Comparison of ENCODE assay signal across 9 mouse cellular contexts in the genomic region with DNA sequence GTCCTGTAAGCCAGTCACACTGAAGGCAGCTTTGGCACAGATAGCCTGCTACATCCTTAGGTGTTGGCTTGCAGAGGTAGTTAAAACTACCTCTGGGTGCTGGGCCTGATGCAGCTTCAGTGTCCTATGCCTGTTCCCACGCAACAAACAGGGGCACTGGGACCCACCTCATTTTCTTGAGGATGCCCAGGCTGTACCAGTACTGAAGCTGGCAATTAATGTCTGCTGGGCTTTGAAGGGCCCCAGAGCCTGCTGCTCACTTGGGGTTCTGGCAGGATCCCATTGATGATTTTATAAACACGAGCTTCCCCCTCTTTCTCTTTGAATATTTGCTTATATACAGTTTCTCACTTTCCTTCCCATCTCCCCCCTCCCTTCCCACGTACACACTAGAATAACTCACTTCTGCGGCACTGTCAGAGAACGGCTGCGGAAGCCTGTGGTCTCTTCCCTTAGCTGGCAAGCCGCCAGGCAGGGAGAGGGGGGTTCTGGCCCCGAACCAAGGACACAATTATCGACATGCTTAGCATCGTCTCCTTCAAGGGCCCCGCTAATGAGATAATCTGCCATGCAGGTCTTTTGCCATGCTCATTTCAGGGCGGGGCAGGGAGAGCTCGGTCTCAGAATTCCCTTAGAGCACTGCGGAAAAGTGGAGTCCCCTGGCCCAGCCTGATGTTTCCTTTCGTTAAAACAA.
DNase-seq lines count a peak whose midpoint lies in the region; TF ChIP-seq lines count a peak whose summit lies in the region.
"Had no signal": no experiment of that assay in that cellular context is flagged by ENCODE, and none has a peak within 500 bp of the region (broad histone marks: within the 10 kb centered on the region; RNA-seq: fewer than 3 reads in every experiment).

No protein-coding gene starts in this region.

- intact Hi-C loops in left cerebral cortex, postnatal 14 days (cut with DNase I): no loop called here

- DNase-seq in cerebellum, postnatal 14 days: peak; percentile 86 to 87
- DNase-seq in cerebellum, postnatal 36 days: no peak
- DNase-seq in ovary, adult 18-20 months (ENCODE audit: low spot score): peak; percentile 28
- no peak for DNase-seq in ovary, postnatal 10 days (ENCODE audit: low spot score)
- peak; percentile 70 to 73 for DNase-seq in left cerebral cortex, postnatal 14 days (ENCODE audit: low spot score in 2 of 2)
- peak; percentile 66 for DNase-seq in right cerebral cortex, postnatal 4 days
- DNase-seq in thymus, postnatal 0 days (ENCODE audit: low spot score): no peak
- no peak for DNase-seq in cerebellum, adult 2 months

- TF ChIP-seq POLR2A in cerebellum, adult 2 months (IDR thresholded peaks at IDR 0.05; ENCODE audit: borderline replicate concordance, insufficient read depth, low read length): no peak

- TF ChIP-seq CTCF in cerebellum, adult 2 months (IDR thresholded peaks at IDR 0.05; ENCODE audit: borderline replicate concordance, insufficient read depth, low read depth, low read length): no peak

- no peak overlapping the region for H3K4me3 ChIP-seq in cerebellum, adult 2 months (replicated peaks; ENCODE audit: insufficient read depth, low read depth, low read length)
- H3K4me3 ChIP-seq: lung, embryonic 15.5 days had no signal

- WGBS in cerebellum, adult 2 months: 31% methylated on average over 15 of the region's 15 CpGs

- no peak overlapping the region for H3K27ac ChIP-seq in cerebellum, adult 2 months (ENCODE audit: insufficient read depth, low read length)
- H3K27ac ChIP-seq: lung, embryonic 15.5 days had no signal

- H3K27me3 ChIP-seq in cerebellum, adult 2 months (ENCODE audit: control insufficient read depth, insufficient read depth, low read length): no peaks in the 10 kb centered on the region
- H3K27me3 ChIP-seq: lung, embryonic 15.5 days had no signal

- H3K4me1 ChIP-seq in cerebellum, adult 2 months (ENCODE audit: control insufficient read depth, insufficient read depth, low read length): peaks cover 7% of the 10 kb centered on the region; the same call in 1 of the 2 replicates

Comparison
In these comparisons a context has a peak if more than half of its experiments do, and no peak if none do; other contexts are left out.
1. DNase-seq: peak in cerebellum, postnatal 14 days (2 of 2), ovary, adult 18-20 months (single experiment), left cerebral cortex, postnatal 14 days (2 of 2) and right cerebral cortex, postnatal 4 days (single experiment); none in cerebellum, postnatal 36 days (0 of 2), ovary, postnatal 10 days (single experiment), thymus, postnatal 0 days (single experiment) and cerebellum, adult 2 months (0 of 2).